Mouse (Mus musculus) lung, embryonic 14.5 days (tissue): ENCODE data around the gene Il9. TPM values are rescaled to one million over a fixed set of nuclear protein-coding genes. Genes with fewer than 3 reads are reported as not detected.

Source experiments
- ATAC-seq: fragments of 200-750 bp; cut with Nextera tagmentation; 2 replicates; pipeline ENCODE4 v1.8.0; 2017; ENCODE audit warnings: mild to moderate bottlenecking, moderate TSS enrichment, moderate library complexity; ENCODE audit not compliant: insufficient read depth
- DNase-seq: peaks from one replicate; pipeline ENCODE4 v3.0.0-alpha.2; 2015
- H3K27ac ChIP-seq: fragments of 300-500 bp; sonication (generic); 2 replicates; pipeline ENCODE4 v1.5.1; 2014; ENCODE audit warnings: low read depth, mild to moderate bottlenecking, moderate library complexity
- H3K27me3 ChIP-seq: fragments of 300-500 bp; sonication (generic); 2 replicates; pipeline ENCODE4 v1.6.1; 2014; ENCODE audit warnings: low read length, control low read depth; ENCODE audit not compliant: insufficient read depth
- H3K36me3 ChIP-seq: fragments of 300-500 bp; sonication (generic); 2 replicates; pipeline ENCODE4 v1.6.1; 2014; ENCODE audit warnings: control low read depth; ENCODE audit not compliant: insufficient read depth
- H3K4me1 ChIP-seq: fragments of 300-500 bp; sonication (generic); 2 replicates; pipeline ENCODE4 v1.6.1; 2014; ENCODE audit warnings: antibody characterized with exemption, control low read depth; ENCODE audit not compliant: insufficient read depth
- H3K4me2 ChIP-seq: fragments of 300-500 bp; sonication (generic); 2 replicates; pipeline ENCODE4 v1.6.1; 2014; ENCODE audit warnings: mild to moderate bottlenecking
- H3K4me3 ChIP-seq: fragments of 300-500 bp; sonication (generic); 2 replicates; pipeline ENCODE4 v1.5.1; 2014; ENCODE audit warnings: low read depth, low read length
- H3K9ac ChIP-seq: fragments of 300-500 bp; sonication (generic); 2 replicates; pipeline ENCODE4 v1.6.1; 2014
- H3K9me3 ChIP-seq: fragments of 300-500 bp; sonication (generic); 2 replicates; pipeline ENCODE4 v1.6.1; 2016; ENCODE audit warnings: low read depth, low read length, control low read depth
- CTCF ChIP-seq: IDR thresholded peaks from 2 replicates; pipeline ENCODE4 v1.5.1; 2016; ENCODE audit warnings: antibody characterized with exemption, low read depth
- WGBS: fragments of 180-500 bp; shearing (Covaris S2); extraction: QIAGEN DNeasy Blood & Tissue Kit; methylation state at CpG from one replicate; pipeline ENCODE4 v1.1.7; 2014; 5-methylcytosine and 5-hydroxymethylcytosine counted together
- polyA plus RNA-seq: library from polyadenylated mRNA; unstranded; fragments of >200 nt; fragmentation: Nextera tagmentation; extraction: Ambion mirVana; gene quantifications from 2 replicates; pipeline ENCODE4 v1.2.1, GENCODE M21; 2014

Gene Il9
- polyA plus RNA-seq, 1 experiment from 2014 or later = not detected

GRCm38 (mm10) chr13:56438211-56439075 is 43.6 kb downstream of the Il9 start, which contains the start of gene Slc25a48:
Slc25a48 (plus strand) TSS chr13:56438355.
- 2% methylated on average over 51 of the region's 51 CpGs for WGBS

GRCm38 (mm10) chr13:56435615-56436287 is 46.3 kb downstream of the Il9 start:
- TF ChIP-seq CTCF = peak; percentile 45
- Histone ChIP-seq H3K4me3 (no peak overlapping the region), H3K36me3 (no peaks in the 10 kb centered on the region), H3K27me3 (peaks cover 43% of the 10 kb centered on the region), H3K4me2 (no peak overlapping the region), H3K27ac (no peak overlapping the region), H3K9me3 (no peaks in the 10 kb centered on the region), H3K9ac (no peak overlapping the region), H3K4me1 (0 out of 2 replicates have a peak, but pooled peaks cover 6% of the 10 kb centered on the region)
- 45% methylated on average over 10 of the region's 10 CpGs for WGBS
- DNase-seq = peak; percentile 69
- peak; percentile 50 for ATAC-seq

More at GRCm38 (mm10) chr13:56438211-56439075, 43.6 kb downstream of the Il9 start, which contains the start of gene Slc25a48:
- no peak for TF ChIP-seq CTCF
- Histone ChIP-seq H3K4me1 (0 out of 2 replicates have a peak, but pooled peaks cover 6% of the 10 kb centered on the region), H3K36me3 (no peaks in the 10 kb centered on the region), H3K9me3 (no peaks in the 10 kb centered on the region), H3K27me3 (peaks cover 43% of the 10 kb centered on the region), H3K4me3 (peak within 1 kb of the TSS; percentile 37), H3K9ac (peak within 1 kb of the TSS; percentile 36), H3K27ac (no peak within 1 kb of the TSS), H3K4me2 (peak within 1 kb of the TSS; percentile 71)
- DNase-seq (peak; percentile 66), ATAC-seq (0 out of 2 replicates have a peak, but pooled peaks have one; percentile 34)

- DNase-seq = peak; percentile 14
- Histone ChIP-seq H3K4me1 (0 out of 2 replicates have a peak, but pooled peaks cover 6% of the 10 kb centered on the region), H3K27ac (no peak overlapping the region), H3K9me3 (no peaks in the 10 kb centered on the region), H3K36me3 (no peaks in the 10 kb centered on the region), H3K9ac (no peak overlapping the region), H3K27me3 (peaks cover 32% of the 10 kb centered on the region), H3K4me3 (no peak overlapping the region), H3K4me2 (no peak overlapping the region)
- no peak for ATAC-seq
- WGBS = 73% methylated on average over 9 of the region's 9 CpGs
- no peak for TF ChIP-seq CTCF
Measured at GRCm38 (mm10) chr13:56434311-56434751, 47.7 kb downstream of the Il9 start.

- Histone ChIP-seq H3K4me1 (0 out of 2 replicates have a peak, but pooled peaks cover 1% of the 10 kb centered on the region), H3K36me3 (no peaks in the 10 kb centered on the region), H3K27ac (no peak overlapping the region), H3K4me3 (no peak overlapping the region), H3K4me2 (no peak overlapping the region), H3K27me3 (peaks cover 23% of the 10 kb centered on the region), H3K9me3 (no peaks in the 10 kb centered on the region), H3K9ac (no peak overlapping the region)
- DNase-seq (peak; percentile 82), ATAC-seq (no peak)
- 16% methylated on average over 10 of the region's 10 CpGs for WGBS
- TF ChIP-seq CTCF = peak; percentile 86
Measured at GRCm38 (mm10) chr13:56433466-56433865, 48.6 kb downstream of the Il9 start.

- no peak for TF ChIP-seq CTCF
- DNase-seq (no peak), ATAC-seq (no peak)
- H3K9ac ChIP-seq = no peak overlapping the region
- H3K27me3 ChIP-seq = peaks cover 13% of the 10 kb centered on the region
- no peak overlapping the region for H3K4me2 ChIP-seq
- no peaks in the 10 kb centered on the region for H3K9me3 ChIP-seq
- 82% methylated on average over 11 of the region's 12 CpGs for WGBS
- H3K4me1 ChIP-seq = no peaks in the 10 kb centered on the region
- no peak overlapping the region for H3K4me3 ChIP-seq
- no peaks in the 10 kb centered on the region for H3K36me3 ChIP-seq
- H3K27ac ChIP-seq = no peak overlapping the region
Measured at GRCm38 (mm10) chr13:56432496-56432895, 49.5 kb downstream of the Il9 start.

Other genes with a start within 250 kb of the Il9 start
- gene Neurog1, start 230.1 kb downstream of the Il9 start, polyA plus RNA-seq = not detected in 2 replicates
- gene Cxcl14, start 185.7 kb downstream of the Il9 start, polyA plus RNA-seq = 9.0 and 9.8 TPM in 2 replicates
- not detected in 2 replicates for gene Gm3045, start 55.7 kb downstream of the Il9 start, polyA plus RNA-seq
- 0.19 and 0.22 TPM in 2 replicates for gene Slc25a48, start 43.9 kb downstream of the Il9 start, polyA plus RNA-seq
- gene Fbxl21, start 40.2 kb upstream of the Il9 start, polyA plus RNA-seq = 1.7 and 2.2 TPM in 2 replicates
- not detected in 2 replicates for gene Lect2, start 66.3 kb upstream of the Il9 start, polyA plus RNA-seq
- 165 and 171 TPM in 2 replicates for gene Tgfbi, start 127.3 kb upstream of the Il9 start, polyA plus RNA-seq
- 59.2 and 62.0 TPM in 2 replicates for gene Smad5, start 220.8 kb upstream of the Il9 start, polyA plus RNA-seq